Mouse (Mus musculus) heart, postnatal 0 days (tissue): Measurements from ENCODE around the gene Syt8. TPM values are rescaled to one million over a fixed set of nuclear protein-coding genes. Genes with fewer than 3 reads are reported as not detected.

ENCODE experiments used
- ATAC-seq: fragments of 200-750 bp; cut with Nextera tagmentation; 2 replicates; pipeline ENCODE4 v1.8.0; 2017; ENCODE audit warnings: low read depth, moderate number of reproducible peaks, moderate library complexity; ENCODE audit not compliant: insufficient read depth
- DNase-seq: peaks from one replicate; pipeline ENCODE4 v3.0.0-alpha.2; 2016; ENCODE audit warnings: low spot score
- H3K27ac ChIP-seq: fragments of 300-500 bp; sonication (generic); 2 replicates; pipeline ENCODE4 v1.5.1; 2014; ENCODE audit warnings: low read depth, mild to moderate bottlenecking
- H3K27me3 ChIP-seq: fragments of 300-500 bp; sonication (generic); 2 replicates; pipeline ENCODE4 v1.6.1; 2014; ENCODE audit warnings: low read length, mixed read lengths; ENCODE audit not compliant: control insufficient read depth, insufficient read depth
- H3K36me3 ChIP-seq: fragments of 300-500 bp; sonication (generic); replicated peaks from 2 replicates; pipeline ENCODE4 v1.6.1; 2014; ENCODE audit warnings: low read length, mixed read lengths; ENCODE audit not compliant: control insufficient read depth, insufficient read depth
- H3K4me1 ChIP-seq: fragments of 300-500 bp; sonication (generic); 2 replicates; pipeline ENCODE4 v1.6.1; 2014; ENCODE audit warnings: antibody characterized with exemption; ENCODE audit not compliant: control insufficient read depth, insufficient read depth
- H3K4me2 ChIP-seq: fragments of 300-500 bp; sonication (generic); 2 replicates; pipeline ENCODE4 v1.6.1; 2014; ENCODE audit warnings: low read depth, mild to moderate bottlenecking, low read length, moderate library complexity
- H3K4me3 ChIP-seq: fragments of 300-500 bp; sonication (generic); 2 replicates; pipeline ENCODE4 v1.5.1; 2014; ENCODE audit warnings: low read depth, low read length
- H3K9ac ChIP-seq: fragments of 300-500 bp; sonication (generic); replicated peaks from 2 replicates; pipeline ENCODE4 v1.6.1; 2014; ENCODE audit warnings: low read depth, low read length, mixed read lengths
- H3K9me3 ChIP-seq: fragments of 300-500 bp; sonication (generic); replicated peaks from 2 replicates; pipeline ENCODE4 v1.6.1; 2016; ENCODE audit warnings: low read length; ENCODE audit not compliant: control insufficient read depth
- CTCF ChIP-seq: IDR thresholded peaks from 2 replicates; pipeline ENCODE4 v1.5.1; 2016; ENCODE audit warnings: antibody characterized with exemption, control low read depth, low read depth
- EP300 ChIP-seq: IDR thresholded peaks from 2 replicates; pipeline ENCODE4 v1.6.1; 2016; ENCODE audit warnings: antibody characterized with exemption, low read depth
- WGBS: fragments of 180-500 bp; shearing (Covaris S2); extraction: QIAGEN DNeasy Blood & Tissue Kit; methylation state at CpG from one replicate; pipeline ENCODE4 v1.1.7; 2014; 5-methylcytosine and 5-hydroxymethylcytosine counted together
- polyA plus RNA-seq: library from polyadenylated mRNA; unstranded; fragments of >200 nt; fragmentation: Nextera tagmentation; extraction: Ambion mirVana; gene quantifications from 2 replicates; pipeline ENCODE4 v1.2.1, GENCODE M21; 2015
- total RNA-seq: library from RNA; depleted of rRNA; stranded (reverse); fragments of >200 nt; gene quantifications from 2 replicates; pipeline ENCODE4 v1.2.3, GENCODE M21; 2014; ENCODE audit warnings: low replicate concordance

Syt8 gene
- total and polyA plus RNA-seq, 2 experiments from 2014 or later = 18.0 TPM; not detected in 1

- Histone ChIP-seq H3K27ac (peak overlapping the region; percentile 23), H3K4me1 (no peaks in the 10 kb centered on the region), H3K4me3 (no peak overlapping the region), H3K9ac (no peak overlapping the region), H3K36me3 (no peaks in the 10 kb centered on the region), H3K27me3 (no peaks in the 10 kb centered on the region), H3K9me3 (no peaks in the 10 kb centered on the region), H3K4me2 (no peak overlapping the region)
- DNase-seq (no peak), ATAC-seq (no peak)
- no peak for TF ChIP-seq CTCF
- 0 out of 2 replicates have a peak, but pooled peaks have one; percentile 10 for TF ChIP-seq EP300
- 56% methylated on average over 6 of the region's 6 CpGs for WGBS
Measured at GRCm38 (mm10) chr7:142394261-142395190, 40.1 kb upstream of the Syt8 start.

GRCm38 (mm10) chr7:142395472-142395871 lies 39.2 kb upstream of the Syt8 start:
- no peak overlapping the region for H3K4me3 ChIP-seq
- no peak overlapping the region for H3K9ac ChIP-seq
- no peaks in the 10 kb centered on the region for H3K4me1 ChIP-seq
- no peaks in the 10 kb centered on the region for H3K27me3 ChIP-seq
- H3K27ac ChIP-seq = no peak overlapping the region
- no peak overlapping the region for H3K4me2 ChIP-seq
- 79% methylated on average over 4 of the region's 4 CpGs for WGBS
- TF ChIP-seq CTCF (no peak), EP300 (no peak)
- no peaks in the 10 kb centered on the region for H3K9me3 ChIP-seq
- DNase-seq (no peak), ATAC-seq (no peak)
- no peaks in the 10 kb centered on the region for H3K36me3 ChIP-seq

- 63% methylated on average over 1 of the region's 1 CpGs for WGBS
- Histone ChIP-seq H3K27me3 (no peaks in the 10 kb centered on the region), H3K9me3 (no peaks in the 10 kb centered on the region), H3K9ac (no peak overlapping the region), H3K36me3 (no peaks in the 10 kb centered on the region), H3K4me1 (no peaks in the 10 kb centered on the region), H3K27ac (no peak overlapping the region), H3K4me2 (no peak overlapping the region), H3K4me3 (no peak overlapping the region)
- no peak for DNase-seq
- TF ChIP-seq CTCF = no peak
- no peak for TF ChIP-seq EP300
- ATAC-seq = no peak
Measured at GRCm38 (mm10) chr7:142396611-142397010, 38.0 kb upstream of the Syt8 start.

- Histone ChIP-seq H3K36me3 (no peaks in the 10 kb centered on the region), H3K9ac (no peak overlapping the region), H3K4me3 (no peak overlapping the region), H3K27me3 (no peaks in the 10 kb centered on the region), H3K9me3 (no peaks in the 10 kb centered on the region), H3K4me1 (no peaks in the 10 kb centered on the region), H3K27ac (no peak overlapping the region; the same call in 1 of the 2 replicates), H3K4me2 (no peak overlapping the region)
- DNase-seq (peak; percentile 14), ATAC-seq (peak; percentile 21; the same call in 1 of the 2 replicates)
- TF ChIP-seq EP300 (no peak), CTCF (no peak)
- 32% methylated on average over 2 of the region's 2 CpGs for WGBS
Measured at GRCm38 (mm10) chr7:142398052-142398451, 36.6 kb upstream of the Syt8 start.

GRCm38 (mm10) chr7:142399250-142399649 lies 35.4 kb upstream of the Syt8 start:
- H3K9ac ChIP-seq = no peak overlapping the region
- H3K4me3 ChIP-seq = no peak overlapping the region
- no peaks in the 10 kb centered on the region for H3K27me3 ChIP-seq
- no peak for DNase-seq
- no peak overlapping the region for H3K27ac ChIP-seq
- no peak overlapping the region for H3K4me2 ChIP-seq
- 81% methylated on average over 1 of the region's 1 CpGs for WGBS
- no peaks in the 10 kb centered on the region for H3K4me1 ChIP-seq
- TF ChIP-seq CTCF = no peak
- TF ChIP-seq EP300 = no peak
- H3K36me3 ChIP-seq = no peaks in the 10 kb centered on the region
- no peaks in the 10 kb centered on the region for H3K9me3 ChIP-seq
- no peak for ATAC-seq
